Mouse (Mus musculus) adrenal gland, postnatal 4 days (tissue): ENCODE measurements at regions not wholly inside any gene's neighbourhood (a gene's known extent, or its start where the extent isn't known, plus 50 kb on each side); places are given as distances from the start of the nearest gene placed in this dataset.

ENCODE experiments used
- DNase-seq, 2 experiments: peaks; one replicate each; pipeline ENCODE4 v3.0.0; 2021 to 2022; ENCODE audit warnings: low spot score in 2 of 2, mixed read lengths in 2 of 2

GRCm38 (mm10) chr13:53596871-53597800 lies 124.3 kb upstream of the Msx2 start:
- no peak for DNase-seq

- DNase-seq = no peak
Measured at GRCm38 (mm10) chr13:53592755-53593154, 119.9 kb upstream of the Msx2 start.

- DNase-seq = no peak
Measured at GRCm38 (mm10) chr13:53586771-53587170, 113.9 kb upstream of the Msx2 start.

- no peak for DNase-seq
Measured at GRCm38 (mm10) chr13:53584504-53585130, 111.7 kb upstream of the Msx2 start.

- no peak for DNase-seq
Measured at GRCm38 (mm10) chr13:53553876-53554577, 81.2 kb upstream of the Msx2 start.

- DNase-seq = no peak
Measured at GRCm38 (mm10) chr13:53553192-53553875, 80.5 kb upstream of the Msx2 start.

- DNase-seq = peak in 1 of 2 experiments; percentile 14
Measured at GRCm38 (mm10) chr13:53548396-53548795, 75.5 kb upstream of the Msx2 start.

GRCm38 (mm10) chr13:53543291-53543690 lies 70.4 kb upstream of the Msx2 start:
- DNase-seq = no peak

GRCm38 (mm10) chr13:53539797-53540196 lies 66.9 kb upstream of the Msx2 start:
- DNase-seq = no peak

- DNase-seq = no peak
Measured at GRCm38 (mm10) chr13:53537937-53538336, 65.1 kb upstream of the Msx2 start.

- no peak for DNase-seq
Measured at GRCm38 (mm10) chr13:53535781-53536425, 63.0 kb upstream of the Msx2 start.

GRCm38 (mm10) chr13:53533738-53534137 lies 60.9 kb upstream of the Msx2 start:
- DNase-seq = no peak

GRCm38 (mm10) chr13:53526880-53527279 lies 54.0 kb upstream of the Msx2 start:
- no peak for DNase-seq

- no peak for DNase-seq
Measured at GRCm38 (mm10) chr13:53522807-53523206, 49.9 kb upstream of the Msx2 start.
